Mouse (Mus musculus) left cerebral cortex, postnatal 14 days (tissue): ENCODE data around the gene Trmt1. TPM values are rescaled to one million over a fixed set of nuclear protein-coding genes. Genes with fewer than 3 reads are reported as not detected.

Experiments used
- DNase-seq, 2 experiments: peaks; one replicate each; pipeline ENCODE4 v3.0.0; 2021 to 2022; ENCODE audit warnings: low spot score in 2 of 2, mixed read lengths in 1 of 2
- intact Hi-C: fragments of 180-260 bp; cut with DNase I; formaldehyde crosslinking; loops from one replicate; pipeline ENCODE4 v1.15.1; 2025
- total RNA-seq, 2 experiments: library from RNA; stranded (reverse); gene quantifications; 2 replicates each; pipeline ENCODE4 v1.2.3; 2021

Gene Trmt1
- total RNA-seq, 2 experiments from 2014 or later, result 89.3 to 96.7 TPM

GRCm38 (mm10) chr8:84704867-84705831 is 19.0 kb downstream of the Trmt1 start:
- intact Hi-C loops, result no loop called here
- DNase-seq, result peak in 1 of 2 experiments; percentile 19

DNA sequence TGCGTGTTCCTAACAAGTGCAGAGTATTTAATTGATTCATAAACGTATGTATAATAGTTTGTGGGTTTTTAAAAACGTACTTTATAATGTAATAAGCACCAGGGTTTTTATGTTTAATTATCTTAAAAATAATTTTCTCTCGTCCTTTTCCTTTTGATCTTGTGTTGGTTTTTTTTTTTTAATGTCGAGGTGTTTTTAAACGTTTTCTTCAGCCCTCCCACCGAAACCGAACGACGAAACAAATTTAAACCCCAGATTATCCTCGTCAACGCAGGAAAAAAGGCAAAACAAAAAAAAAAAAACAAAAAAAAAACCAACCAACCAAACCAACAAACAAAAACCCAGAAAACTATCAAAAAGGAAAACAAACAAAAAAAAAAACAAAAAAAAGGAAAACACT is 19.9 kb downstream of the Trmt1 start:
- no peak for DNase-seq
- intact Hi-C loops, result no loop called here

- intact Hi-C loops, result no loop called here
- DNase-seq, result no peak
Observed at GRCm38 (mm10) chr8:84706610-84707266, 20.6 kb downstream of the Trmt1 start.

DNA sequence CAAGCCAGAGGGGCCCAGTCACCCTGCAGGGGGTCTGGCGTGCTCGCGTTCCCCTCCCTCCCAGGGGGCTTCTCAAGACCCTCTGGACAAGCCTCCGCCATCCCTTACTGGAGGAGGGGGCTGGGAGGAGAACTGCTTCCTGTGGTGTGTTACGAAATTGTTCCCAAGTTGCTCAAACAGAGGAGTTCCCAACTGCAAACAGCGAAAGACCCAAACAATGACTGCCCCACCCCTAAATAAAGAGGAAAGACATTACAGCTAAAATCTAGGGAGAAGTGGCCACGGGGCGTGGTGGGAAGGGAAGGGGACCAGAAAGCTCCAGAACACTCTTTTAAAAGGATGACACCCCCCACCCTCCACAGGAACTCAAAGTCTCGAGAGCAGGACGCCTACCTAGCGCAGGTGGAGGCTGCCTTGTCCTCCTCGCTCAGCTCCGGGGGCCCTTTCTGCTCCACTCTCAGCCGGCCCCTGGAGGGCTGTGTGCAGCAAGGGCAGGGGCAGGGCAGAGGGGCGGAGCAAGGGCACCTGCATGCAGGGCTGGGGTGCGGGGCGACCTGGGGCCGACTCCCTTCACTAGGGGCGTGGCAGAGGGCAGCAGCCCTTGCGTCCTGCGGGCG is 21.3 kb downstream of the Trmt1 start:
- intact Hi-C loops, result no loop called here
- no peak for DNase-seq

- intact Hi-C loops, result no loop called here
- no peak for DNase-seq
Observed at GRCm38 (mm10) chr8:84708071-84708541, 22.0 kb downstream of the Trmt1 start.

DNA sequence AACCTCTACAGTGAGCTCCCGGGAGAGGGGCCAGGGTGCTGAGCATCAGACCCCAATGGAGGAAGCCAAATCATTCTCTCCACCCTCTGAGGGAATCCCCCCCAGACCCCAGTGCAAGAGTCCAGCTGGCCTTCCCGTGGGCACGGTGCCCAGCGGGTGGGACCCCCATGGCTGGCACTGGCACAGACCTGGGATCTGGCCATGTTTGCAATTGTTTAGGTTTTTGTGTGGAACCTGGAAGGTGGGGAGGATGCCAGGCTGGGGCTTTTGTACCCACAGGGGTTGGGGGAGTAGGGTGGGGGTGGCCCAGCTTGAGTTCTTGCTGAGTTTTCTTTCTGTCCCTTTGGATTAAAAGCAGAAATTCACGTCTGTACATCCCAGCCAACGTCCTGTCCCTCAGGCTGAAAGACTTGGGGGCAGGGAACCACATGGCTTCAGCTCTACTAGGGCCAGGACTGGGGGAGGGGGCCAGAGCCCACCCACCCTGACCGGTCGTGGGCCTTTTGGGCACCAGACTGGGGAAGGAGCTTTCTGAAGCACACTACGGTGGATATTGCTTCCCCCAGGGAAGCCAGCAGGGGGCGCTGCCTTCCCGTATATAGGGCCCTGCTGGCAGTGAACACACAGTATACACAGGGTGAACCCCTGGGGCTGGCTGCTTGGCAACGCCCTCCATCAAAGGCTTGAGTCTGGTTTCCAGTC is 22.8 kb downstream of the Trmt1 start:
- intact Hi-C loops, result loop anchor here (1.0 kb wide), 1 partner anchor 104 kb away; no protein-coding TSS in a partner anchor
- peak; percentile 89 to 93 for DNase-seq

GRCm38 (mm10) chr8:84709931-84710330 is 23.8 kb downstream of the Trmt1 start:
- intact Hi-C loops, result loop anchor here (1.0 kb wide), 1 partner anchor 103 kb away; no protein-coding TSS in a partner anchor
- no peak for DNase-seq

DNA sequence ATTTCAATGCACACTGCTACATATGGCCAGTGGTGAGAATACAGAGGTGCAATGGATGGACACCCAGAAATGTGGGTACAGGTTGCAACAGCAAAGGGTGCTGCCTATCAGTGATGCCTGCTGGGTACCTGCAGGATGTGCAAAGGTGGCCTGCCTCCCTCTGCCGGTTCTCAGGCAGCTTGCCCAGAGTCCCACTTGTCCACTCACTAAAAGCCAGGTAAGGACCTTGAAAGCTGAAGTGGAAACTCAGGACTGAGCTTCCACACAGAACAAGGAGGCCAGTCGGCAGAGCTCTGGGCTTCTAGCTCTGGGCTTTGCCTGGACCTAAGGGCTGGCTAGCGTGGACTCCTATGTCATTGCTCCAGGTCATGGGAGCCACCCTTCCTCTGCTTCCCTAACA is 25.2 kb downstream of the Trmt1 start:
- no peak for DNase-seq
- intact Hi-C loops, result no loop called here

DNA sequence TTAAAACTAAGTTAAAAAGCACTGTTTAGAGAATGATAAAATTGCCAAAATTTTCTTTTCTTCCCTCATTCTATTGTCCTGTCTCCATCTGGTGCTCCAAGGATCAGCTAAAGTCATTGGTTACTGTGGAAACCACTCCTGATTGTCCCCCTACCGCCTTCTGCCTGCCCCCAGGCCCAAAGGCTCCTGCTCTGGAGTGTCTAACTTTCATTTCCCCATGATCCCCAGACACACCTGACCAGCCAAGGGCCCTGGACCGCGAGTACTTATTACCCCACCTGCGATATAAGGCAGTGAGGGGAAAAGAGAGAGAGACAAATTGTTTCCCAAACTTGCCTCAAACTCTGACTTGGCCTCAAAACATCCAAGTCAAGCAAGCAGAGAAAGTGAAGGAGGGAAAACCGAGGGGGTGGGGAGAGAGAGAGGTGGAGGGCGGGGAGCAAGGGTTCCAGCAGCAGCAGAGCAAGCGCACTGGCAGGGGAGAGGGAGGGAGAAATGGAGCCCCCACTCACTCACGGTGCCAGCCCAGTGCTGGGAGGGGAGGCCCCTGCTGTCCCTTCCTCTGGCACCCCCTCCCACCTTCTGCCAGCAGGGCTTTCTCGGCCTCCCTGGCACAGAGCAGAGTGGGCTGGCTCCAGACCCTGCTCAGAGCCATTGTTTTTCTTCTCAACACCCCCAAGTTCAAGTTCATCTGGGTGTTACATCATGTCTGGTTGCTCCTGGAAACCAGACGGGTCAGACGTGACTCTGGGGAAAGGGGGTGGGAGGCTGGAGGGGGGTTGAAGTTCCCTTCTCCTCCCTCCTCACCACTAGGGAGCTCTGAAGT is 26.0 kb downstream of the Trmt1 start:
- intact Hi-C loops, result no loop called here
- DNase-seq, result no peak

DNA sequence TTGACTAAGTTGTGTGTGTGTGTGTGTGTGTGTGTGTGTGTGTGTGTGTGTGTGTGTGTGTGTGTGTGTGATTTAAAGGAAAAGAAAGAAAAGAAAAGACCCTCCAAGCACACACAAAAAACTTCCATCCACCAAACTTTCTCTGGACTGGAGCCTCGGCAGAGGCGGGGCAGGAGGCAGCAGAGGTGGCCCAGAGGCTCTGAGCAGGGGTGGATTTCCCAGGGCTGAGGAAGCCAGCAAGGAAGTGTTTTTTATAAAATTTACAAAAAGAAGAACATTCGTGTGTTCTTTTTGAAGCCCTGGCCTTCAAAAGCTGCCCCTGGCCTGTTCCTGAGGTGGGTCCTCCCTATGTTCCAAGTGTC is 26.6 kb downstream of the Trmt1 start:
- no peak for DNase-seq
- intact Hi-C loops, result no loop called here

DNA sequence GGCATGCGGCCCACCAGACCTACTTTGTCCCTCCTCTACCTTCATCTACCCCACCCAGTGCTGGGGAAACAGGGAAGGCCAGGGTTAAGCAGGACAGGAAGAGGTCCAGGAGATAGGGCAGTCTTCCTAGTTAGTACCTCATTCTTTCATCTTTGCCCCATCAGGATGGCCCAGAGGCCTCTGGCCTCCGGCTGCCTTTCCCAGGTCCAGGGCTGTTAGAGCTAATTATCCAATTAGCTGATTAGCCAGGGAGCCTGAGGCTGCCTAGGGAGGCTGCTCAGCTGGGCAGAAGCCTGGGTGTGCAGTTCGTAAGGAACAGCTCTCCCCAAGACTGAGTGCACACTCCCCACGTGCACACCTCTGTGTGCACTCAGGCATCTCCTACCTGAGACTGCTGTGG is 27.3 kb downstream of the Trmt1 start:
- intact Hi-C loops, result no loop called here
- no peak for DNase-seq

GRCm38 (mm10) chr8:84714161-84714560 is 28.1 kb downstream of the Trmt1 start:
- intact Hi-C loops, result no loop called here
- DNase-seq, result no peak

- intact Hi-C loops, result no loop called here
- DNase-seq, result no peak
Observed at GRCm38 (mm10) chr8:84715893-84716468, 29.9 kb downstream of the Trmt1 start.

DNA sequence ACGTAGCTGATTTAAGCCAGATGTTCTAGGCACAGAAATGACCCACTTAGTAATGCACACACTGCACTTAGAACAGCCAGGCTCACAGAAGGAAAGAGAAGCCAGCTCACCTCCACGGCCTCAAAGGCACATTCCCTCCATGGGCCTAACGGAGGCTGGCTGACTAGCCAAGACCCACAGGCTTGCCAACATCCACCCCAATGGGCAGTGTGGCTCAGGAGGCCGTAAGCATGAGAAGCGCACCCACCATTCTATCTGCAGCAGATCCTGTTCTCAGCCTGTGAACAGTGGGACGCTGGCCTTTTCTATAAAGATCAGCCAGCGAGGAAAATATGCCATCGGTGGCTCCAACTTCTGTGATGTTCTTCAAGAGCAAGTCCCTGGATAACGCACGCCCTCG is 30.7 kb downstream of the Trmt1 start:
- DNase-seq, result no peak
- intact Hi-C loops, result no loop called here

DNA sequence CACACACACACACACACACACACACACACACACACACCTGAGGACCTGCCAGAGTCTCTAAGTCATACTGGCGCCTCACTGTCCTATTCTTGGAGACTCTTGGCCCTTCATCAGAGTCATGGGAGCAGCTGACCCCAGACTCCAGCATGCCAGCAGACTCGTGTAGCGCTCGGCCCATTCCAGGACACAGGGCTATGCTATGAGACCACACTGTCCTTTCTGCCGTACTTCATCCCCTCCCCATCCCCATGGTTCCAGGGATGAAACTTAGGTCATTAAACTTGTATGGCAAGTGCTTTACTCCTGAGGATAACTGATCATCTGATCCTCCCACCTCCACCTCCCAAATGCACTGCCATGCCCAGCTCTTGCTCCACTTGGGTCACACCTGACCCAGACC is 32.4 kb downstream of the Trmt1 start:
- DNase-seq, result no peak
- intact Hi-C loops, result no loop called here

DNA sequence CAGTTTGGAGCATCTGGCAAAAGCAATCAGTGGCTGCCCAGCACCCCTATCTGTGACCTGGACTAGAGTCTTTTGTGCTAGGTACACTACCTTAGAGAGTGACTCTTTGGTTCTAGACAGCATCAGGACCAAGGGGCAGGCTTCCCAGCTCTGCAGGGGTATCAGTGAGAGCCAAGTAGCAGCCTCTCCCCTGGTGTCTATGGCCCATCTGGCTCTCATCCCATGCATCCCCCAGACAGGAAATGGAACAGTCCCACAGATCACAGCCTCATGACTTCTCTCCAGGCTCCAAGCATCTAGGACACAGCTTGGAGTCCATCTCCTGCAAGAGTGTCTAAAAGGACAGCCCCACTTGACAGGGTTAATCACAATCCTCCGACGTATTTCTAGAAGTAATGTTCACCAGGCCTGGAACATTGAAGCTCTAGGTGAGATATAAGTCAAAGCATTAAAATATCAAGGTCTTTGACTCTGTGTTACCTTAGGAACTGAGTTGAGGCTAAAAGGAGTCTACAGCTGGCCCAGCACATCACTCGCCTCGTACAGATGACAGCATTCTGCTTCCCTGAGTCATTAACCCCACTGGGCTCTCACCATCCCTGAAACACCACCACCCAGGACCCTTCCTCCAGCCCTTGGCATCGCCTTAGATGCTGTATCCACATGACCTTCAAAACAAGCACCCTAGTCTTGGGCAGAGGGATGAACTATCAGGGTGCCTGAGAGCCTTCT is 33.0 kb downstream of the Trmt1 start:
- intact Hi-C loops, result no loop called here

GRCm38 (mm10) chr8:84722530-84722849 is 36.4 kb downstream of the Trmt1 start:
- intact Hi-C loops, result no loop called here
- DNase-seq, result no peak

More for the DNA sequence above, 33.0 kb downstream of the Trmt1 start:
- no peak for DNase-seq
